Mouse (Mus musculus) regulatory T cell (primary cell): ENCODE measurements around the gene Nr2e1.

Source experiments
- in situ Hi-C: fragments of 300-600 bp; cut with MboI, MseI; formaldehyde crosslinking; loops from one replicate; pipeline ENCODE4 v1.15.1; 2025; ENCODE audit warnings: high pct_unique_total_duplicates

The Nr2e1 gene

DNA sequence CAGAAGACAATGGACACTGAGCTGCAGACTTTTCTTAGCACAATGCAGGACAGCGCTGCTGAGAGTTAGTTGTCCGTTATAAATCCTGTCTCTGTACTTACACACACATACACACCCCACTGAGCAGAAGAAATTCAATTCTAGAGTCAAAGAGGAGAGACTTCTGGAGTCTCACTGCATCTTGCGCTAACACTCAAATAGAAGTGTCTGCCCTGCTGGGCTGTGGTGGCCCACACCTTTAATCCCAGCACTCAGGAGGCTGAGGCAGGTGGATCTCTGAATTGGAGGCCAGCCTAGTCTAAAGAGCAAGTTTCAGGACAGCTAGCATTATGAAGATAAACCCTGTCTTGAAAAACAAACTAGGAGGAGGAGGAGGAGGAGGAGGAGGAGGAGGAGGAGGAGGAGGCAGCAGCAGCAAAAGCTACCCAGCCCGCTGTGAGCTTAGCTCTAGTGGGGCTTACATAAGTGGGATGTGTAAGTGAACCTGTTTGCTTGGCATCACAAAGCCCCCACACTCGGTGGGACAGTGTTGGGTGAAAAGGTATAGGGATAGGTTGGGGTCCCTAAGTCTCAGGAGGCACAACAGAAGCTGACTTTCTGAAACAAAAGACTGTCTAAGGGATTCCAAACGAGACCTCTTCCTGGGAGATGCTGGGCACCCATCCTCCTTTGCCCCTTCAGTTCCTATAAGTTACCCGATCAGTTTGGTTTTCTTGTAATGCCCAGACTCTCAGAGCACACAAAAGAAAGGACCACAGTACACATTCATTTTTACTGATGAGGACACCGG is 4.7 kb upstream of the Nr2e1 start:
- in situ Hi-C loops, result no loop called here

GRCm38 (mm10) chr10:42585596-42586305 is 2.3 kb upstream of the Nr2e1 start:
- in situ Hi-C loops, result no loop called here

- in situ Hi-C loops, result no loop called here
Observed at GRCm38 (mm10) chr10:42585156-42585555, 1.7 kb upstream of the Nr2e1 start.

DNA sequence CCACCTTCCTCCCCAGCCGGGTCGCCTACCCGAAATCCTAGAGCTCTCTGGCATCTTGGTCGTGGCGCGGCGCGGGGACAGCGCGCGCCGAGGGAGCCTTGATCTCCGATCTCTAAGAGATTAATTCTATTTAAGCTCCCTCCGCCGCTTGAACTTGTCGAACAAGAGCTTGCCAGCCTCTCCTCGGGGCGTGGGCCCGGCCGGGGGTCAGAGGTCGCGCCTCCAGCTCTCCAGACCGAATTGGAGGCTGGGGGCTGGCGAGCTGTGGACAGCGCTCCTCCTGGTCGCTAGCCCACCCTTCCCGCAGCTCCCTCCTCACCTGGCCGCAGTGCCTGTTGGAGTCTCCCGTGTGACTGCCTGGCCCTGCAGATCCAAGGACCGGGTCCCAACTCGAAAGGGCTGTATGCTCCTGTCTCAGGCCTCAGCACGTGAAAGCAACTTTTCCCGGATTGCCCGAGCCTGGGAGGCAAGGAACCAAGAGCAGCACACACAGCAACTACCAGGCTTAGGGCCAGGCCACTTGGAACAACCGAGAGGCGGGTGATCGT is 1.1 kb upstream of the Nr2e1 start:
- in situ Hi-C loops, result no loop called here

- in situ Hi-C loops, result no loop called here
Observed at GRCm38 (mm10) chr10:42583902-42584435, 537 bp upstream of the Nr2e1 start.

GRCm38 (mm10) chr10:42582566-42583110 is 794 bp downstream of the Nr2e1 start:
- in situ Hi-C loops, result no loop called here

DNA sequence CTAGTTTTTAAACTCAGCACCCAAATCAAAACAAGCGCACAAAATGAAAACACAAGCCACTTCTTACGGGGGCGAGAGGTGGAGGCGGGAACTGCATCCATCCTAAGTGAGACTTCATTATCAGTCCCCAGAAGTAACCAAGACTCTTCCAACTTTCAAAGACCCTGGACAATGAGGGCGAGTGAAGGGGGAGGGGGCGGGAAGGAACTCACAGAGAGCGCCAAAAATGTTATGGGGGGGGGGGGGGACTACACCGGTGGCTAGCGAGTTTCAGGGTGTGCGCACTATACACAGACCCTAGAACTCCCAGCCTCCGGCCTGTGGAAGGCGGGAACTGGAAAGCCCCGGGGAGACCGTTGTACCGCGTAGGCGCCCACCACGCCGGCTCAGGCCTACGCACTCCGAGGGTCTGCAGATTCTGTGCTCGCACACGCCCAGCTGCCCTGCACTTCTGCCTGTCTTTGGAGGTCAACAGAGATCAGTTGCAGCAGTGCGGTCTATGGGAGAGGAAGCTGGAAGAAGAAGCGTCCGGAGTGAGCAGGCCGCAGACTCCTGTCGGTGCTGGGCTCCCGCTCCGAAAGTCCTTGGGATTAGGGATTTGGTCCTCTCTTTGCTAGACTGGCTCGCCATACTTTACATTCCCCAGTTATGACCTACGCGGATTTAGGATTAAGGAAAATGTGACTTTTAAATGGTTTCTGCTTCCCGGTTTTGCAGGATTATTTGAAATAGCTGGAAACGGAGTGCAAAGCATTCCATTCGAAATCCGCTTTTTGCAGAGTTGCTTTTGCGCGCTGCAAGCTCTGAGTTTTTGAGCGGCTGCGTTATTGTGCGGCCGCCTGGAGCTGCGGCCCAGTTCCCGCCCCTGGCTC is 1.5 kb downstream of the Nr2e1 start:
- in situ Hi-C loops, result no loop called here

DNA sequence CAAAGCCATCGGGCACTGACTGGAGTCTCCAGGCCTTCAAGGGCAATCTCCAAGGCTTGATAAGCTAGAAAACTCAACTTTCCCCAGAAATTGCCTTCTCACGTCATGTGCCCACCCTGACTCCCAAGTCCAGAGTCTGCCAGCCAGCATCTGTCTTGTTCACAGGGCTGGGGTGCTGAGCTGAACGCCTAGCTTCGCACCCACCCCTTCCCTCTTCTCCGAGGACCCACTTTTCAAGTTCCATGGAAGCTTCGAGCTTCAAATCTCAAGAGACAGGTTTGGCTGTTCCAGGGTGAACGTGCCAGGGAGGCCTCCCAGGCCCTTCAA is 2.5 kb downstream of the Nr2e1 start:
- in situ Hi-C loops, result no loop called here

DNA sequence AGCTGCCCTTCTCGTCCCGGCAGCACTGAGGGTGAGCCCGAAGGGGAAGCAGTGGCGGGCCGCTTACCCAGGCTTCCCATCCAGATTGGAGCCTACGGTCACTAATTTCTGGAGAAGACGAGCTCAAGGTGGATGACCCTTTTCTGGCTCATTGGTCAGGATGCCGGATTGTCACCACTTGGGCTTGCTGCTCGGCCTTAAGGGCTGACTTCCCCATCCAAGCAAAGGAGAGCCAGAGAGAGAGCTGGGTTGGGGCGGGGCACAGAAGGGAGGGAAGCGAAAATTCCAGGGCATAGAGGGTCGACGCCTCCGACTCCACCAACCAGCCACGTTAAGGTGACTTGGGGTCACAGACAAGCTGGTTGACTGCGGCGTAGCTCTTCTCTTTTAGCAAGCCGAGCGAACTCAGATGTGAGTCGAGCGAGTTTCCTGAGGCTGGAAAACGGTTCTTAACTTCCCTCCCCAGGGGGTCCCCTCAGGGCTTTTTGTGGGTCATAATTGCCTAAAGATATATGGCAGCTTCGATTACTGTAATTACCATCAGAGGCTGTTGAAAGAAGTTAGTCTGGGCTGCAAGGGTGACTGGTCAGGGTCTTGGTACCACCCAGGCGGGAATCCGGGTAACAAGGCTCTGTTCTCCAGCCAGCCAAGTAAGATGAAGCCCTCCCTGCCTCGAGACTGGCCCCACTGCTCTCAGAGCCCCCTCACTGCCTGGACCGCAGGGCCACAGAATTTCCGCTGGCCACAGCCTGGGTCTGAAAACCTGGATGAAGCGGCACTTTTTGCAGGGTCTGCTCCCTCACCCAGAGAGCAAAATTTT is 3.1 kb downstream of the Nr2e1 start:
- in situ Hi-C loops, result no loop called here

GRCm38 (mm10) chr10:42579475-42580130 is 3.8 kb downstream of the Nr2e1 start:
- in situ Hi-C loops, result no loop called here

DNA sequence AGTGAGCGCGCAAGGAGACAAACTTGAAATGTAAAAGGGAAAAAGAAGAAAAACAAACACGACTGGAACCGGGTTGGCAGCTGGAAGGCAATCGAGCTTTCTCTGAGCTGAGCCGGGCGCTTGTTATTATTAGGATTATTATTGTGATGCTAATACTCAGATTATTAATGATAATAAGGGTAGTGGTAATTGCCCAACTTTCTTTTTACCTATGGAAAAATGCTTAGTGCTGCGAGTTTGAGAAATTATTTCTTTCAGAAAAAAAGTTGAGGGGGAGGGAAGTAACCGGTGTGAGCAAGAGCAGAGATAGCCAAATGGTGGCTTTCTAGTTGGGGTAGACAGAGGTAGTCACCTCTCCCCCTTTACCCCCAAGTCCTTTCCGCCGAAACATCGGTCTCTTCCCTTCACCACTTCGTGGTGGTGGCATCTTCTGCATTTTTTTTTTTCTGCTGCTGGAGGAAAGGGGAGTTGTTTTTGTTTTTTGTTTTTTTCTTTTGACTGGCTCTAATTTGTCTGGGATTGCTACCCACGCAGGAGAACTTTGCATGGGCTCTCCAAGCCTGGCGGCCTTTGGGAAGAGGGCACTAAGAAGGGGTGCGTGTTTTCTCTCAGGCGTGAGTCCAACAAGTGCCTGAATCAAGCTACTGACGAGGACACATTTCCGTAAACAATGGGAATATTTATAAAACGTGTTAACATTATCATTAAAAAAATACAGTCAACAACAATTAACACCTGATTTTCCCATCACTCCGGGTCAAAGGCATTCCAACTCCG is 4.5 kb downstream of the Nr2e1 start:
- in situ Hi-C loops, result no loop called here

DNA sequence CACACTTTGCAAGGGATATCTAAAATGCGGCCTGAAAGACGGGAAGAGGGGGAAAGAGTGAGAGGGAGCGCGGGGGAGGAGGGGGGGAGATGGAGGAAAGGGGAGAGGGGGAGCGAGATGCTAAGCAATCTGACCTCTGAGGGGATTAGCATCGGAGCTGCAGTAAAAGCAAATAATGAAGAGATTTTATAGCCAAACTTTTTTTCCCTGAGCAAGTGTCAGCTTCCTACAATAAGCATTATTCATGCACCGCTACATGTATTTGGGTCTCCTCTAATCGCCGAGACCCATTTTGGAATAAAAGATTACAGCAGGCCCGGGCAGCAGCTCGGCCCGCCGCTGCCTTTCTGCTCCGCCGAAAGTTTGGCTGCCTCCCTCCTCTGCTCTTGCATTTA is 5.2 kb downstream of the Nr2e1 start:
- in situ Hi-C loops, result no loop called here

- in situ Hi-C loops, result no loop called here
Observed at GRCm38 (mm10) chr10:42577525-42578280, 5.7 kb downstream of the Nr2e1 start.

GRCm38 (mm10) chr10:42574639-42575038 is 8.8 kb downstream of the Nr2e1 start:
- in situ Hi-C loops, result no loop called here

- in situ Hi-C loops, result no loop called here
Observed at GRCm38 (mm10) chr10:42572971-42573370, 10.5 kb downstream of the Nr2e1 start.

DNA sequence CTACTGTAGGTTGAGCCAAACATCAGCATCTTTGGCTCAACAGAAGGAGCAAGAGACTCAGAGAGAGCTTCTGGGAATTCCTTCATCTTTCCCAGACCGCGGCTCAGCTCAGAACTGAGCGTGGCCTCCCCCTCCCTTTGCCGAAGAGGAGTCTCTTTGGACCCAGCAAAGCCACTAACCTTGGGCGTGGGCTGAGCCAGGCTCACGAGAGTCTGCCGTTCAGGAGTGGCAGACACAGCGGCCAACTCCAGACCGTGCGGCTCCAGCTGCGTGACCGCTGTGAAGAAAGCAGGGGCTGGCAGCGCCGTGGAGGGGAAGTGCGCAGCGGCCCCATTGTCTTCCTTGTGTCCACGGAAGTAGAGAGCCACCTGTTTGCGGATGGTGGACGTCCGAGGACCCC is 10.9 kb downstream of the Nr2e1 start:
- in situ Hi-C loops, result no loop called here

- in situ Hi-C loops, result no loop called here
Observed at GRCm38 (mm10) chr10:42562272-42562671, 21.2 kb downstream of the Nr2e1 start.

GRCm38 (mm10) chr10:42559581-42560200 is 23.7 kb downstream of the Nr2e1 start:
- in situ Hi-C loops, result no loop called here
